Mouse (Mus musculus) kidney, embryonic 15.5 days (tissue): ENCODE results near the gene Tdrd1. TPM values are rescaled to one million over a fixed set of nuclear protein-coding genes. Genes with fewer than 3 reads are reported as not detected.
A peak's percentile ranks its signal among the peaks of the same experiment; 100 is the strongest.
"Not testable (repeated sequence)": the region's sequence is repeated elsewhere in the genome, so short reads cannot be mapped to it uniquely, and the experiment has no call there.

Source experiments
- ATAC-seq: fragments of 200-750 bp; cut with Nextera tagmentation; replicated peaks from 2 replicates; pipeline ENCODE4 v1.8.0; 2017; ENCODE audit warnings: moderate TSS enrichment; ENCODE audit not compliant: low FRiP score
- H3K27ac ChIP-seq: fragments of 300-500 bp; sonication (generic); 2 replicates; pipeline ENCODE4 v1.5.1; 2015; ENCODE audit warnings: mild to moderate bottlenecking, inconsistent platforms
- H3K27me3 ChIP-seq: fragments of 300-500 bp; sonication (generic); 2 replicates; pipeline ENCODE4 v1.6.1; 2015; ENCODE audit warnings: inconsistent platforms
- H3K36me3 ChIP-seq: fragments of 300-500 bp; sonication (generic); 2 replicates; pipeline ENCODE4 v1.6.1; 2015; ENCODE audit warnings: inconsistent platforms
- H3K4me1 ChIP-seq: fragments of 300-500 bp; sonication (generic); 2 replicates; pipeline ENCODE4 v1.6.1; 2015; ENCODE audit warnings: inconsistent platforms
- H3K4me2 ChIP-seq: fragments of 300-500 bp; sonication (generic); 2 replicates; pipeline ENCODE4 v1.6.1; 2015; ENCODE audit warnings: moderate library complexity, mild to moderate bottlenecking, inconsistent platforms
- H3K4me3 ChIP-seq: fragments of 300-500 bp; sonication (generic); replicated peaks from 2 replicates; pipeline ENCODE4 v1.5.1; 2015; ENCODE audit warnings: mild to moderate bottlenecking, inconsistent platforms
- H3K9ac ChIP-seq: fragments of 300-500 bp; sonication (generic); 2 replicates; pipeline ENCODE4 v1.6.1; 2015; ENCODE audit warnings: mild to moderate bottlenecking, inconsistent platforms
- H3K9me3 ChIP-seq: fragments of 300-500 bp; sonication (generic); replicated peaks from 2 replicates; pipeline ENCODE4 v1.6.1; 2016; ENCODE audit warnings: inconsistent platforms
- WGBS: fragments of 180-500 bp; shearing (Covaris S2); methylation state at CpG from one replicate; pipeline ENCODE4 v1.1.7; 2015; ENCODE audit warnings: mixed read lengths; 5-methylcytosine and 5-hydroxymethylcytosine counted together
- polyA plus RNA-seq: library from polyadenylated mRNA; unstranded; fragments of >200 nt; fragmentation: Nextera tagmentation; extraction: Ambion mirVana; gene quantifications from 2 replicates; pipeline ENCODE4 v1.2.1, GENCODE M21; 2015

Gene Tdrd1
- 0.66 and 0.80 TPM in 2 replicates for polyA plus RNA-seq

- no peak for ATAC-seq
- WGBS: 54% methylated on average over 44 of the region's 44 CpGs
- Histone ChIP-seq H3K36me3 (no peaks in the 10 kb centered on the region), H3K9ac (no peak within 1 kb of the TSS), H3K4me1 (peaks cover 13% of the 10 kb centered on the region), H3K4me3 (peak within 1 kb of the TSS; percentile 20), H3K27me3 (peaks cover 13% of the 10 kb centered on the region), H3K4me2 (peak within 1 kb of the TSS; percentile 51), H3K27ac (no peak within 1 kb of the TSS), H3K9me3 (no peaks in the 10 kb centered on the region)
Observed at GRCm38 (mm10) chr19:56826047-56826631, at the start of gene Tdrd1. Gene Tdrd1 (plus strand): TSS chr19:56826209.

GRCm38 (mm10) chr19:56776719-56777382, 49.2 kb upstream of the Tdrd1 start:
- peak overlapping the region; percentile 30 for H3K4me2 ChIP-seq
- no peak overlapping the region for H3K9ac ChIP-seq
- H3K4me3 ChIP-seq: no peak overlapping the region
- ATAC-seq: 0 out of 2 replicates have a peak, but pooled peaks have one; percentile 49
- 22% methylated on average over 16 of the region's 16 CpGs for whole genome bisulfite sequencing
- H3K4me1 ChIP-seq: peaks cover 22% of the 10 kb centered on the region
- H3K9me3 ChIP-seq: no peaks in the 10 kb centered on the region
- H3K27me3 ChIP-seq: peaks cover 49% of the 10 kb centered on the region
- no peaks in the 10 kb centered on the region for H3K36me3 ChIP-seq
- H3K27ac ChIP-seq: no peak overlapping the region

DNA sequence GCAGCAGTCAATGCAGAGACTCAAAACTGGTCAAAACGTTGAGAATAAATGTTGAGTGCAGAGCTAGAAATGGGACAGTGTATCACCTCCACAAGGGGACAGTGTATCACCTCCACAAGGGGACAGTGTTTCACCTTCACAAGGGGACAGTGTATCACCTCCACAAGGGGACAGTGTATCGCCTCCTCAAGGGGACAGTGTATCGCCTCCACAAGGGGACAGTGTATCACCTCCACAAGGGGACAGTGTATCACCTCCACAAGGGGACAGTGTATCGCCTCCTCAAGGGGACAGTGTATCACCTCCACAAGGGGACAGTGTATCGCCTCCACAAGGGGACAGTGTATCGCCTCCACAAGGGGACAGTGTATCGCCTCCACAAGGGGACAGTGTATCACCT, 47.5 kb upstream of the Tdrd1 start:
- H3K9me3 ChIP-seq, H3K4me2 ChIP-seq, H3K36me3 ChIP-seq, H3K4me3 ChIP-seq, H3K9ac ChIP-seq, ATAC-seq, H3K27ac ChIP-seq: not testable (repeated sequence)
- Histone ChIP-seq H3K4me1 (peaks cover 22% of the 10 kb centered on the region), H3K27me3 (peaks cover 39% of the 10 kb centered on the region)
- 93% methylated on average over 7 of the region's 7 CpGs for WGBS

GRCm38 (mm10) chr19:56787911-56788310, 38.1 kb upstream of the Tdrd1 start:
- Histone ChIP-seq H3K27ac (no peak overlapping the region), H3K36me3 (peaks cover 55% of the 10 kb centered on the region), H3K27me3 (no peaks in the 10 kb centered on the region), H3K9me3 (no peaks in the 10 kb centered on the region), H3K4me2 (no peak overlapping the region), H3K9ac (no peak overlapping the region), H3K4me3 (no peak overlapping the region), H3K4me1 (no peaks in the 10 kb centered on the region)
- 85% methylated on average over 7 of the region's 7 CpGs for WGBS
- no peak for ATAC-seq

DNA sequence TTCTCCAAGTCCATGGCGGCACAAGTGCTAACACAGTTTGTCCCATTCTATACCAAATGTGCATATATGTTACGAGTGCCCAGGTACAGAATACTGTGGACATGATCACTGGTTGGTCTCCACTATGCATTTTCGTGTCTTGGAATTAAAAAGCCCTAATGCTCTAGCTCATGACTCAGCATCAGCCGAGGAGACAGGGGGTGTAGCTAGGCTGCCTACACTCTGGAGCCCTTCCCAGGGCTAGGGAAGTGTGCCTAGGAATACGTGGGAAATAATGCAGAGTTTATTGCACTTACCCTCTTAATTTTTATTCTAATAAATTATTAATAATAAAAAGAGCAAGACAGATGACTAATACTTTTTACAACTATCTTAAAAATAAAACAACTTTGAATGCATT, 37.1 kb upstream of the Tdrd1 start:
- H3K9me3 ChIP-seq: no peaks in the 10 kb centered on the region
- H3K4me1 ChIP-seq: no peaks in the 10 kb centered on the region
- no peak overlapping the region for H3K27ac ChIP-seq
- H3K4me3 ChIP-seq: no peak overlapping the region
- H3K36me3 ChIP-seq: peaks cover 57% of the 10 kb centered on the region
- no peak overlapping the region for H3K4me2 ChIP-seq
- H3K27me3 ChIP-seq: no peaks in the 10 kb centered on the region
- WGBS: 92% methylated on average over 5 of the region's 5 CpGs
- no peak overlapping the region for H3K9ac ChIP-seq
- no peak for ATAC-seq

DNA sequence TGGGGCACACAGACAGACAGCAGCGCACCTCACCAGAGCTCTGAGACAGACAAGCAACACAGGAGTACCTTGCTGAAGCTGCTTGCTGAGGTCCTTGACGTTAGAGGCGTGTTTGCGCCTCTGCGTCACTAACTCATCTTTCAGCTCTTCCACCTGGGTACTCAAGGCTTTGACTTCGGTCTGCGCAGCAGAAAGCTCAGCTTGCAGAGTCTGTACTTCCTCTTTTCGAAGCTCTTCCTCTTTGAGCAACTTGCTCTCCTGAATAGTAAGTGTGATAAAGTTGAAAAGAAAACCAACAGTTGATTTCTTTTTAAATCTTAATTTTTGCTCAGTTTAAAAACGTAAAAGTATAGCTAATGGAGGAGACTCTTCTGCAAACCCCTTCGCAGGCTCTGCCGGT, 28.6 kb upstream of the Tdrd1 start:
- H3K4me3 ChIP-seq: no peak overlapping the region
- 91% methylated on average over 11 of the region's 11 CpGs for WGBS
- no peaks in the 10 kb centered on the region for H3K4me1 ChIP-seq
- H3K4me2 ChIP-seq: no peak overlapping the region
- no peaks in the 10 kb centered on the region for H3K27me3 ChIP-seq
- ATAC-seq: no peak
- H3K36me3 ChIP-seq: peaks cover 93% of the 10 kb centered on the region
- no peaks in the 10 kb centered on the region for H3K9me3 ChIP-seq
- no peak overlapping the region for H3K27ac ChIP-seq
- H3K9ac ChIP-seq: no peak overlapping the region

GRCm38 (mm10) chr19:56800226-56800625, 25.8 kb upstream of the Tdrd1 start:
- no peaks in the 10 kb centered on the region for H3K9me3 ChIP-seq
- H3K9ac ChIP-seq: no peak overlapping the region
- 58% methylated on average over 8 of the region's 8 CpGs for WGBS
- no peak overlapping the region for H3K4me2 ChIP-seq
- H3K27me3 ChIP-seq: no peaks in the 10 kb centered on the region
- peaks cover 93% of the 10 kb centered on the region for H3K36me3 ChIP-seq
- H3K27ac ChIP-seq: no peak overlapping the region
- no peak overlapping the region for H3K4me3 ChIP-seq
- H3K4me1 ChIP-seq: no peaks in the 10 kb centered on the region
- no peak for ATAC-seq

GRCm38 (mm10) chr19:56800930-56801655, 24.9 kb upstream of the Tdrd1 start:
- Histone ChIP-seq H3K9ac (no peak overlapping the region), H3K4me1 (no peaks in the 10 kb centered on the region), H3K36me3 (peaks cover 93% of the 10 kb centered on the region), H3K27ac (no peak overlapping the region), H3K4me2 (no peak overlapping the region), H3K9me3 (no peaks in the 10 kb centered on the region), H3K27me3 (no peaks in the 10 kb centered on the region), H3K4me3 (no peak overlapping the region)
- ATAC-seq: no peak
- 75% methylated on average over 7 of the region's 7 CpGs for WGBS

DNA sequence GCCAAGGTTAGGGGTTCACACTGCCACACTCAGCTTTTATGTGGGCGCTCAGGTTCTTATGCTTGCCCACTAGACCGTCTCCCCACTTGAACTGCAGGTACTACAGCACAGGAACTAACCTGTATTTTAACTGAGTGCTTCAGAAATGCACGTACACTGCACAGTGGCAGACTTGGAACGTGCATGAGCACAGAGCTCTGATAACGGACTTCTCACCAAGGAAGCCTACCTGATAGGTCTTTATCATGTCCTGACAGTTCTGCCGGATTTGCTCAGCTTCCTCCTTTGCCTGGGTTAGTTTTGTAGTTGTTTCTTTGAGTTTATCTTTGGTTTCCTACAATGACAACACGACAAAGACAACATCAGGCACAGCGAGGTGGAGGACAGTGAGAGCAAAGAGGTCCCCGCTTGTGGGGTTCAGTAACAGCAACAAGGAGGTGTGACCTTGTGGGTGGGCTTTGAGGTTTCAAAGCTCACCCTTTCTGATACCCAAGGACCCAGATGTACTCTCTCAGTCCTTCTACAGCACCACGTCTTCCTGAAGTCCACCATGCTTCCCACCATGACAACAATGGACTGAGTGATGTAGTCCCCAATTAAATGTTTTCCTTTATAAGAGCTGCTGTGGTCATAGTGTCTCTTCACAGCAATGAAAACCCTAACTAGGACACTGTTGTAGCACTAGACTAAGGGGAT, 24.2 kb upstream of the Tdrd1 start:
- no peaks in the 10 kb centered on the region for H3K4me1 ChIP-seq
- no peaks in the 10 kb centered on the region for H3K9me3 ChIP-seq
- H3K4me2 ChIP-seq: no peak overlapping the region
- WGBS: 89% methylated on average over 10 of the region's 10 CpGs
- no peak overlapping the region for H3K9ac ChIP-seq
- H3K4me3 ChIP-seq: no peak overlapping the region
- no peak for ATAC-seq
- no peaks in the 10 kb centered on the region for H3K27me3 ChIP-seq
- peaks cover 91% of the 10 kb centered on the region for H3K36me3 ChIP-seq
- H3K27ac ChIP-seq: no peak overlapping the region

DNA sequence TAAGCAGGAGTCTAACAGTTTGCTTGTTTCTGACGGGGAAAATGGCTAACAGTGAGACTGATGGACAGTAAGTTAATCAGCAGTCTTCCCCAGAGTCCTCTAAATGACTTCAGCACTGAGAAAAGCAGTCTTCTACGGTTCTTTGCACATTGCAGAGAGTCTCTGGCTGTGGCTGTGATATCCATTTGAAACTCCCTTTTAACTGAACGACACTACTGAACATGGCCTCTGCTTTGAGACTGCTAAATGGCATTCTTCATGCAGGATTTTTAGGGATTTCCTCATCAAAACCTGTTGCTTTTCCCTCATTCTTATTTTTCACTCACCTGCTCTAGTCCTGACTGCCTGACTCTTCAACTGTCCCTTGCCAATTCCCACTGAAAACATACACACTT, 23.7 kb upstream of the Tdrd1 start:
- Histone ChIP-seq H3K27ac (no peak overlapping the region), H3K36me3 (peaks cover 94% of the 10 kb centered on the region), H3K4me2 (no peak overlapping the region), H3K9ac (no peak overlapping the region), H3K4me3 (no peak overlapping the region), H3K9me3 (no peaks in the 10 kb centered on the region), H3K27me3 (no peaks in the 10 kb centered on the region), H3K4me1 (no peaks in the 10 kb centered on the region)
- WGBS: 77% methylated on average over 3 of the region's 3 CpGs
- ATAC-seq: no peak

DNA sequence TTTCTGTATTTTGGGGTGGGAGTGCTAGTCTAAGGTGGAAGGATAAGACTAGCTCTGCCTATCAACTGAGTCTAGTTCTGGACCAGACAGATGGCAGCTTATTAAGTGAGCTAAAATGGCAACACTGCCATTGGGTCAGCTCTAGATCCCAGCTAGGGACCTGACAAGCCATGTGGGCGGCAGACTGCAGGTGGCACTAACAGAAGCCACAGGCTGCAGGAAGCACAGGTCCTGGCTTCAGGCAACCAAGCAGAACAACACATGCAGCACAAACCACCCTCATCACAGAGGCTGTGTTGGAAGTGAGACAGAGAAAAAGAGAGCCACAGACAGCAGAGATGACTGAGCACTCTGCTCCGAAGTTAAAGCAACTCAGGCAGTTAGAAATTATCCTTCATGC, 20.6 kb upstream of the Tdrd1 start:
- Histone ChIP-seq H3K4me2 (no peak overlapping the region), H3K4me1 (peaks cover 5% of the 10 kb centered on the region; the same call in 1 of the 2 replicates), H3K27me3 (no peaks in the 10 kb centered on the region), H3K27ac (no peak overlapping the region), H3K4me3 (no peak overlapping the region), H3K9me3 (no peaks in the 10 kb centered on the region), H3K9ac (no peak overlapping the region), H3K36me3 (peaks cover 90% of the 10 kb centered on the region)
- no peak for ATAC-seq
- 75% methylated on average over 2 of the region's 2 CpGs for WGBS

DNA sequence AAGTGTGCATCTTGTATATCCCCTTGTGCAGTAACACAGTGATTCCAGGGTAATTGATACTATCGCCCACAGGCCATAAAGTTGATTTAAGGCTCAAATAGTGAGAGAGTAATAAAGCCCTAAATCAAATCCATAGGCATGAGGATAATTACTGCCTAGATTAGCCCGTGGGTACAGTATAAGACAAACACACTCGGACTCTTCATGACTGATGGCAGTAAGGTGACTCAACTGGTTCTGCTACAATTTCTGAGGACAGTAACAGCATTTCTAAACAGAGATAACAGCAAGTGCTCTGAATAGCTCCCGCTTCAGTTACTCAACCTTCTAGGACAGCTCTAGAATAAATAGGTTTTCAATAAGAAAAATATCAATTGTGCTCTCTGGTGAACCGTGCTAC, 18.9 kb upstream of the Tdrd1 start:
- H3K36me3 ChIP-seq: peaks cover 83% of the 10 kb centered on the region
- WGBS: 53% methylated on average over 5 of the region's 5 CpGs

More for the DNA sequence above, 18.9 kb upstream of the Tdrd1 start:
- H3K9me3 ChIP-seq: no peaks in the 10 kb centered on the region
- no peak overlapping the region for H3K9ac ChIP-seq
- no peak overlapping the region for H3K27ac ChIP-seq
- no peak overlapping the region for H3K4me2 ChIP-seq
- no peaks in the 10 kb centered on the region for H3K27me3 ChIP-seq
- H3K4me3 ChIP-seq: no peak overlapping the region
- peaks cover 18% of the 10 kb centered on the region for H3K4me1 ChIP-seq
- ATAC-seq: no peak
